Mouse (Mus musculus): ENCODE data around the gene Snip1. TPM values are rescaled to one million over a fixed set of nuclear protein-coding genes. Genes with fewer than 3 reads are reported as not detected.

The Snip1 gene
- polyA plus RNA-seq, 1 experiment from 2014 or later: 43.1 TPM

DNA sequence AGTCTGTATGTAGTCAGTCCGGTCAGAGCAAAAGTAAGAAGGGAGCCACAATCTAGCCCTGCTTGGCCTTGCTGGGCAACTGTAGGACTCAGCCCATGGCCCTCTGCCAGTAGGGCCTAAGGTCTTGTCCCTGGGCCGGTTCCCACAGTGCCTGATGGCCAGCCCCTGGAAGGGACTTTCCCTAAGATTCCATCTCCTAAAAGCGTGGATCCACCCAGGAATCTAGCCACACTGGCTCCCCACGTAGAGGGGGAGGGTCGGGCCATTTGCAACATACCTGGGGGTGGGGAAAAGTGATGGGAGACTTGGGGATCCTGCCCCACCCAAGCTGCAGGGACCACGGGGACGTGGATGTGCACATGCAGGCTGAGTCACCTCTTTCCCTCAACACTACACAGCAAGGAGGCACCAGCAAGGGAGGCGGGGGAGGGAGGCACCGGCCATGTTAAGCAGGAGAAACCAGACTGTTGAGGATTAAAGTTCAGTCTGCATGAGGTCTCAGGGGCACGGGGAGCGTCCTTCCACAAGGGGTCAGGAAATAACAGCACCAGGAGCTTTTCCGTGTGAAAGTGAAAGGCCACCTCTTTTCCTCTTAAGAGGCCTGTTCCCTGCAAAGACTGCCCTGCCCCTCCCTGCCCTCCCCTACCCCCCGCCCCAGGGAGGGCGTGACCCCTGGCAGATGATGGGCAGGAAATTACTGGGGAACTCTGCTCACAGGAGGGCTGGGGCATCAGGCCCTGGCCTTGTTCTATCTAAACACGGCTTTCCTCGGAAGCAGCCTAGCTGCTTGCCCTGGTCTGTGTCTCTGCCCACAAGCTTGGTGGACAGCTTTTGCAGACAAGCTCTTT, 56.2 kb downstream of the Snip1 start:
- Histone ChIP-seq H3K4me2 (ENCODE audit: low read depth, low read length) (no peak overlapping the region), H3K9me3 (replicated peaks; ENCODE audit: control insufficient read depth, low read length) (no peaks in the 10 kb centered on the region), H3K4me1 (ENCODE audit: control insufficient read depth, insufficient read depth, low read length) (no peaks in the 10 kb centered on the region), H3K4me3 (ENCODE audit: low read depth, low read length) (no peak overlapping the region), H3K27me3 (ENCODE audit: control insufficient read depth, insufficient read depth, low read length) (no peaks in the 10 kb centered on the region; the same call in 1 of the 2 replicates), H3K36me3 (replicated peaks; ENCODE audit: control insufficient read depth, insufficient read depth, low read depth, low read length) (no peaks in the 10 kb centered on the region), H3K9ac (replicated peaks; ENCODE audit: low read length) (no peak overlapping the region), H3K27ac (replicated peaks; ENCODE audit: low read depth, low read length) (no peak overlapping the region)
- ATAC-seq (replicated peaks; ENCODE audit: insufficient number of reproducible peaks, low FRiP score, low TSS enrichment, low read depth) (no peak), DNase-seq (ENCODE audit: low spot score) (no peak)
- WGBS: 15% methylated on average over 16 of the region's 16 CpGs

DNA sequence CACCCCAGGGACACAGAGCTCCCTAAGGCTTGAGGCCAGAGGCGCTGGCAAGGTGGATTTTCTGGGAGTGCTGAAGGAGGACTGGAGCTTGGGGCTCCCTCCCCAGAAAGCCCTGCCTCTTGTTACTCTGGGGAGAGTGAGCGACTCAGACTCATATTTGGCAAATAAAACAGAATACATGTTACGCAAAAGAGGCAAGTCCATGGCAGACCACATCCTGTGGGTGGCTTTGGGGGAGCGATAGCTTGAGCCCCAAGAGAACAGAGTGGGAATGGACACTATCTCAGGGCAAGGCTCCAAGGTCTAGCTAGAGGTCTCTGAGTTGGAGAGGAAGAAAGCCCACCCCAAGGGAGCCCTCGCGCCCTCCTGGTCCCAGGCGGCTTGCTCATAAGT, 56.8 kb downstream of the Snip1 start:
- H3K36me3 ChIP-seq (replicated peaks; ENCODE audit: control insufficient read depth, insufficient read depth, low read depth, low read length): no peaks in the 10 kb centered on the region
- no peak for DNase-seq (ENCODE audit: low spot score)
- H3K27ac ChIP-seq (replicated peaks; ENCODE audit: low read depth, low read length): no peak overlapping the region
- no peaks in the 10 kb centered on the region; the same call in 1 of the 2 replicates for H3K27me3 ChIP-seq (ENCODE audit: control insufficient read depth, insufficient read depth, low read length)
- no peak for ATAC-seq (replicated peaks; ENCODE audit: insufficient number of reproducible peaks, low FRiP score, low TSS enrichment, low read depth)
- WGBS: 66% methylated on average over 7 of the region's 7 CpGs
- H3K9me3 ChIP-seq (replicated peaks; ENCODE audit: control insufficient read depth, low read length): no peaks in the 10 kb centered on the region
- no peak overlapping the region for H3K4me2 ChIP-seq (ENCODE audit: low read depth, low read length)
- no peaks in the 10 kb centered on the region for H3K4me1 ChIP-seq (ENCODE audit: control insufficient read depth, insufficient read depth, low read length)
- H3K9ac ChIP-seq (replicated peaks; ENCODE audit: low read length): no peak overlapping the region
- H3K4me3 ChIP-seq (ENCODE audit: low read depth, low read length): no peak overlapping the region

Other genes starting within 250 kb of the Snip1 start
- gene Yrdc, start 216.0 kb upstream of the Snip1 start, polyA plus RNA-seq (2014; fragmentation: Nextera tagmentation; extraction: Ambion mirVana): 39.9 and 41.0 TPM in 2 replicates
- gene 1110065P20Rik, start 215.5 kb upstream of the Snip1 start, polyA plus RNA-seq (2014; fragmentation: Nextera tagmentation; extraction: Ambion mirVana): 39.8 and 43.3 TPM in 2 replicates
- 1.9 and 2.4 TPM in 2 replicates for gene Maneal, start 204.5 kb upstream of the Snip1 start, polyA plus RNA-seq (2014; fragmentation: Nextera tagmentation; extraction: Ambion mirVana)
- gene Epha10, start 185.8 kb upstream of the Snip1 start, polyA plus RNA-seq (2014; fragmentation: Nextera tagmentation; extraction: Ambion mirVana): 0.55 and 0.68 TPM in 2 replicates
- gene 9930104L06Rik, start 129.6 kb upstream of the Snip1 start, polyA plus RNA-seq (2014; fragmentation: Nextera tagmentation; extraction: Ambion mirVana): 3.8 and 5.5 TPM in 2 replicates
- gene Cdca8, start 127.4 kb upstream of the Snip1 start, polyA plus RNA-seq (2014; fragmentation: Nextera tagmentation; extraction: Ambion mirVana): 191 and 200 TPM in 2 replicates
- gene Rspo1, start 80.2 kb upstream of the Snip1 start, polyA plus RNA-seq (2014; fragmentation: Nextera tagmentation; extraction: Ambion mirVana): 8.0 and 11.0 TPM in 2 replicates
- 94.4 and 99.3 TPM in 2 replicates for gene Gnl2, start 50.1 kb upstream of the Snip1 start, polyA plus RNA-seq (2014; fragmentation: Nextera tagmentation; extraction: Ambion mirVana)
- 0.22 and 0.35 TPM in 2 replicates for gene Dnali1, start 969 bp upstream of the Snip1 start, polyA plus RNA-seq (2014; fragmentation: Nextera tagmentation; extraction: Ambion mirVana)
- 103 and 104 TPM in 2 replicates for gene Meaf6, start 18.5 kb downstream of the Snip1 start, polyA plus RNA-seq (2014; fragmentation: Nextera tagmentation; extraction: Ambion mirVana)
- gene Zc3h12a, start 61.2 kb downstream of the Snip1 start, polyA plus RNA-seq (2014; fragmentation: Nextera tagmentation; extraction: Ambion mirVana): 0.31 and 0.45 TPM in 2 replicates